Mouse (Mus musculus): Measurements from ENCODE around the gene Aplp1.

The Aplp1 gene

GRCm38 (mm10) chr7:30413596-30413995 lies 31.7 kb downstream of the Aplp1 start, which contains the start of gene Tyrobp:
Tyrobp (plus strand) TSS chr7:30413760.
- no peak for DNase-seq (ENCODE audit: extremely low read depth, insufficient read length, low spot score)

- no peak for DNase-seq (ENCODE audit: extremely low read depth, insufficient read length, low spot score)
Observed at GRCm38 (mm10) chr7:30412735-30413147, 32.6 kb downstream of the Aplp1 start.

GRCm38 (mm10) chr7:30411023-30411422 lies 34.3 kb downstream of the Aplp1 start:
- DNase-seq (ENCODE audit: extremely low read depth, insufficient read length, low spot score): no peak

GRCm38 (mm10) chr7:30409789-30410188 lies 35.5 kb downstream of the Aplp1 start:
- no peak for DNase-seq (ENCODE audit: extremely low read depth, insufficient read length, low spot score)

GRCm38 (mm10) chr7:30408639-30409038 lies 36.7 kb downstream of the Aplp1 start:
- no peak for DNase-seq (ENCODE audit: extremely low read depth, insufficient read length, low spot score)

- DNase-seq (ENCODE audit: extremely low read depth, insufficient read length, low spot score): no peak
Observed at GRCm38 (mm10) chr7:30402343-30402742, 43.0 kb downstream of the Aplp1 start.

GRCm38 (mm10) chr7:30399671-30400070 lies 45.7 kb downstream of the Aplp1 start:
- DNase-seq (ENCODE audit: extremely low read depth, insufficient read length, low spot score): no peak

- DNase-seq (ENCODE audit: extremely low read depth, insufficient read length, low spot score): no peak
Observed at GRCm38 (mm10) chr7:30394871-30395270, 50.5 kb downstream of the Aplp1 start.

GRCm38 (mm10) chr7:30394379-30394778 lies 51.0 kb downstream of the Aplp1 start:
- DNase-seq (ENCODE audit: extremely low read depth, insufficient read length, low spot score): peak; percentile 17

- no peak for DNase-seq (ENCODE audit: extremely low read depth, insufficient read length, low spot score)
Observed at GRCm38 (mm10) chr7:30393631-30394030, 51.7 kb downstream of the Aplp1 start.

- no peak for DNase-seq (ENCODE audit: extremely low read depth, insufficient read length, low spot score)
Observed at GRCm38 (mm10) chr7:30392746-30393520, 52.4 kb downstream of the Aplp1 start.

Data from 3134 (cell line).